Mouse (Mus musculus) testis, adult 2 months (tissue): ENCODE measurements around the gene Syna.

Source experiments
- CTCF ChIP-seq: fragments of 200-500 bp; IDR thresholded peaks from 2 replicates; pipeline ENCODE4 v1.5.1; 2012; ENCODE audit warnings: low read depth, mild to moderate bottlenecking, inconsistent platforms, low read length, moderate library complexity; ENCODE audit not compliant: control insufficient read depth, insufficient read depth, insufficient replicate concordance
- POLR2A ChIP-seq: fragments of 200-500 bp; IDR thresholded peaks from 2 replicates; pipeline ENCODE4 v1.6.1; 2012; ENCODE audit warnings: low read depth, mild to moderate bottlenecking, inconsistent platforms, low read length, moderate library complexity; ENCODE audit not compliant: control insufficient read depth

DNA sequence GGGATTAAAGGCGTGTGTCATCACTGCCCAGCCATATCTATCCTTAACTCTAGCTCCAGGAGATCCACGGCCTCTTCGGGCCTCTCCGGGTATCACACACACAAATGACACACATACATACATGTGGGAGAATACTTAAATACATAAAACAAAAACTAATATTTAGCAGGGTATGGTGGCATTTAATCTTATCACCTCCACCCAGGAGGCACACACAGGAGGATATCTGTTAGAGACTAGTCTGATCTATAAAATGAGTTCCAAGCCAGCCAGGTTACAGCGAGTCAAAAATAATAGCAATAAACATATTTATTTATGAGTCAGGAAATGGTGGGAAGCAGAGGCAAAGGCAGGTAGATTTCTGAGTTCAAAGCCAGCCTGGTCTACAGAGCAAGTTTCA is 15.9 kb upstream of the Syna start:
- no peak for TF ChIP-seq POLR2A
- no peak for TF ChIP-seq CTCF
